Mouse (Mus musculus) liver, postnatal 0 days (tissue): Measurements from ENCODE around the gene Camk2n1.

Experiments
- CTCF ChIP-seq: sonication (generic); IDR thresholded peaks from 2 replicates; pipeline ENCODE4 v1.5.1; 2016; ENCODE audit warnings: antibody characterized with exemption, low read depth
- EP300 ChIP-seq: IDR thresholded peaks from 2 replicates; pipeline ENCODE4 v1.6.1; 2016; ENCODE audit warnings: antibody characterized with exemption, low read depth, mild to moderate bottlenecking

- 0 out of 2 replicates have a peak, but pooled peaks have one; percentile 16 for TF ChIP-seq CTCF
- TF ChIP-seq EP300: no peak
Observed at GRCm38 (mm10) chr4:138459775-138460174, 5.7 kb downstream of the Camk2n1 start.
